Mouse (Mus musculus) kidney, embryonic 14.5 days (tissue): ENCODE results near the gene Ncam1. TPM values are rescaled to one million over a fixed set of nuclear protein-coding genes. Genes with fewer than 3 reads are reported as not detected.

ENCODE experiments used
- ATAC-seq: fragments of 200-750 bp; cut with Nextera tagmentation; 2 replicates; pipeline ENCODE4 v1.8.0; 2017; ENCODE audit warnings: moderate number of reproducible peaks, mild to moderate bottlenecking, moderate TSS enrichment, moderate library complexity; ENCODE audit not compliant: low FRiP score, low TSS enrichment
- H3K27ac ChIP-seq: fragments of 300-500 bp; sonication (generic); 2 replicates; pipeline ENCODE4 v1.5.1; 2014; ENCODE audit warnings: low read depth, mild to moderate bottlenecking, low read length, moderate library complexity, mixed read lengths
- H3K27me3 ChIP-seq: fragments of 300-500 bp; sonication (generic); 2 replicates; pipeline ENCODE4 v1.6.1; 2014; ENCODE audit warnings: mild to moderate bottlenecking, low read length; ENCODE audit not compliant: control insufficient read depth, insufficient read depth
- H3K36me3 ChIP-seq: fragments of 300-500 bp; sonication (generic); 2 replicates; pipeline ENCODE4 v1.6.1; 2014; ENCODE audit warnings: low read length, mixed read lengths; ENCODE audit not compliant: control insufficient read depth, insufficient read depth
- H3K4me1 ChIP-seq: fragments of 300-500 bp; sonication (generic); 2 replicates; pipeline ENCODE4 v1.6.1; 2014; ENCODE audit warnings: low read length, mixed read lengths; ENCODE audit not compliant: control insufficient read depth, insufficient read depth
- H3K4me2 ChIP-seq: fragments of 300-500 bp; sonication (generic); replicated peaks from 2 replicates; pipeline ENCODE4 v1.6.1; 2014; ENCODE audit warnings: low read depth, mild to moderate bottlenecking, low read length
- H3K4me3 ChIP-seq: fragments of 300-500 bp; sonication (generic); 2 replicates; pipeline ENCODE4 v1.5.1; 2014; ENCODE audit warnings: mild to moderate bottlenecking, low read length
- H3K9ac ChIP-seq: fragments of 300-500 bp; sonication (generic); 2 replicates; pipeline ENCODE4 v1.6.1; 2014; ENCODE audit warnings: low read depth, mild to moderate bottlenecking, low read length, moderate library complexity
- H3K9me3 ChIP-seq: fragments of 300-500 bp; sonication (generic); 2 replicates; pipeline ENCODE4 v1.6.1; 2016; ENCODE audit warnings: low read length; ENCODE audit not compliant: control insufficient read depth
- WGBS: fragments of 180-500 bp; shearing (Covaris S2); extraction: QIAGEN DNeasy Blood & Tissue Kit; methylation state at CpG from one replicate; pipeline ENCODE4 v1.1.7; 2014; 5-methylcytosine and 5-hydroxymethylcytosine counted together
- polyA plus RNA-seq: library from polyadenylated mRNA; unstranded; fragments of >200 nt; fragmentation: Nextera tagmentation; extraction: Ambion mirVana; gene quantifications from 2 replicates; pipeline ENCODE4 v1.2.1, GENCODE M21; 2014

Ncam1 gene
- polyA plus RNA-seq, 1 experiment from 2014 or later: 126 TPM

DNA sequence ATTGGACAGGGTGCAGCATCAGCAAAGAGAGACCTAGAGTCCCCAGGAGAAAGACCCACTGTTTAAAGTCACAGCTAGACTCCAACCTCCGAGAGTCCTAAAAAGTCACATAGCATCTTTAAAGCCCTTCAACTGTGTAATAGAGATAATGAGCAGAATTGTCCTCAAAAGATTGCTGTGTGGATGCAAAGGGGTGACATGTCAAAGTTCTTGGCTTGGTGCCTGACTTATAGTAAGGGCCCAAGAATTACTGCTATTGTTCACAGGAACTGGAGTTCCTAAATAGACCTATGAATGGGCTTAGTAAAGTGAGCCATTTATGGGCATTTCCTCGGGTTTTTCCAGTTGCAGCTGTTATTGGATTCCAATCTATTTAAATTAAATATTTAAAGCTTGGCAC is 54.4 kb downstream of the Ncam1 start:
- Histone ChIP-seq H3K36me3 (no peaks in the 10 kb centered on the region), H3K27me3 (no peaks in the 10 kb centered on the region), H3K4me1 (peaks cover 26% of the 10 kb centered on the region), H3K4me3 (no peak overlapping the region), H3K9ac (no peak overlapping the region), H3K9me3 (no peaks in the 10 kb centered on the region), H3K27ac (no peak overlapping the region), H3K4me2 (no peak overlapping the region)
- WGBS: 74% methylated on average over 2 of the region's 2 CpGs
- no peak for ATAC-seq

DNA sequence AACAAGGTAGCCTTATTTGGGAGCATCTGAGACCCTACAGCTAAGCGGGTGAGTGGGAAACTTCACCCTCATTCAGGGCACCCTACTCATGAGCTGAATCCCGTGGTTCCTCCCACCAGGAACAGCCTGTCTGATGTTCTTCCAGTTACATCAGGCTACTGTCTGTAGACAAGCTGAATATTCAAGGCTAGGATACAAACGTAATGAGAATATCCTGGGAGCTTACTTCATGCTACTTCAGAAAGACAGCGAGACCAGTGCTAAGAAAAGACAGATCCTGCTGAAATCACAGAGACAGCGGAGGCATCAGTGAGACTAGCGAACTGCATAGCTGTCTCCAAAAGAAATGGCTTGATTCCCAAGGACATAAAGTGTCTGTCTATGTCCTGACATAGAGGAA is 58.8 kb downstream of the Ncam1 start:
- WGBS: 82% methylated on average over 6 of the region's 6 CpGs
- Histone ChIP-seq H3K27me3 (no peaks in the 10 kb centered on the region), H3K4me1 (peaks cover 10% of the 10 kb centered on the region), H3K4me3 (no peak overlapping the region), H3K9ac (no peak overlapping the region), H3K36me3 (no peaks in the 10 kb centered on the region), H3K27ac (no peak overlapping the region), H3K9me3 (no peaks in the 10 kb centered on the region), H3K4me2 (no peak overlapping the region)
- no peak for ATAC-seq

DNA sequence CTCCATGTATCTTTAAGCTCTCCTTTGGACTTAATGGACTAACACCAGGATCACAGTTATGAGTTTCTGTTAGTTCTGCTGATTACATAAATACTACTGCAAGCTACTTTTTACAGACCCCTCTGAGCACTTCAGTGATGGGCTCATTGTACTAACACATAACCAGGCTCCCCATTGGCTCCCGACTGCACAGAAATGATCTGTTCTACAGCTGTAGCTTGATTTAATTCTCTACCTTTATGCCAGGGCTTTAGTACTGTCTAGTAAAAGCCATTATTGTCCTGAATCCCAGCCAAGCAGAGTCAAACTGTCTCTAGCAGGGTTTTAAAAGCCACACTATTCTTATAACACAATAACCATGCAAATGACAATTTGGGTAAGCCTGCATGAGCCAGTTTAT is 60.2 kb downstream of the Ncam1 start:
- no peak overlapping the region for H3K9ac ChIP-seq
- H3K36me3 ChIP-seq: no peaks in the 10 kb centered on the region
- no peak for ATAC-seq
- 82% methylated on average over 1 of the region's 1 CpGs for whole genome bisulfite sequencing
- H3K4me3 ChIP-seq: no peak overlapping the region
- no peaks in the 10 kb centered on the region for H3K27me3 ChIP-seq
- no peak overlapping the region for H3K4me2 ChIP-seq
- H3K9me3 ChIP-seq: no peaks in the 10 kb centered on the region
- H3K4me1 ChIP-seq: peaks cover 6% of the 10 kb centered on the region; the same call in 1 of the 2 replicates
- no peak overlapping the region for H3K27ac ChIP-seq

DNA sequence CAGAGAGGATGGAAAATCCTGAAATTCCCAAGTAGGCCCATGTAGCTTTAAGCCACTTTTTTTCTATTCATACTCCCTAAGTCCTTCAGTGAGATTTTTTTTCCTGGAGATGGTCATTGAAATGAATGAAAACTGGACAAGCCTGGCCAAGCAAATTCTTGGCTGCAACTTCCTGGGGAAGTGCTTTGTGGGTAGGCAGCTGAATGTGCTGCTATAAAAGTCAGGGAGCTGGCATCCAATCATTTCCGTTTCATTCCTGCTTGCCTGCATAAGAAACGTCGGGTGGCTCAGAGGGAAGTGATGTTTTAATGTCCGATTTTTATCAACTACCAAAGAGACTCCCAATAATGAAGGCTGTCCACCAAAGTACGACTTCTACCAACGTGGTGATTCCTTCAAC is 61.6 kb downstream of the Ncam1 start:
- Histone ChIP-seq H3K4me1 (peaks cover 4% of the 10 kb centered on the region; the same call in 1 of the 2 replicates), H3K4me2 (no peak overlapping the region), H3K27me3 (no peaks in the 10 kb centered on the region), H3K36me3 (no peaks in the 10 kb centered on the region), H3K9me3 (no peaks in the 10 kb centered on the region), H3K27ac (no peak overlapping the region), H3K9ac (no peak overlapping the region), H3K4me3 (no peak overlapping the region)
- no peak for ATAC-seq
- WGBS: 90% methylated on average over 6 of the region's 6 CpGs

DNA sequence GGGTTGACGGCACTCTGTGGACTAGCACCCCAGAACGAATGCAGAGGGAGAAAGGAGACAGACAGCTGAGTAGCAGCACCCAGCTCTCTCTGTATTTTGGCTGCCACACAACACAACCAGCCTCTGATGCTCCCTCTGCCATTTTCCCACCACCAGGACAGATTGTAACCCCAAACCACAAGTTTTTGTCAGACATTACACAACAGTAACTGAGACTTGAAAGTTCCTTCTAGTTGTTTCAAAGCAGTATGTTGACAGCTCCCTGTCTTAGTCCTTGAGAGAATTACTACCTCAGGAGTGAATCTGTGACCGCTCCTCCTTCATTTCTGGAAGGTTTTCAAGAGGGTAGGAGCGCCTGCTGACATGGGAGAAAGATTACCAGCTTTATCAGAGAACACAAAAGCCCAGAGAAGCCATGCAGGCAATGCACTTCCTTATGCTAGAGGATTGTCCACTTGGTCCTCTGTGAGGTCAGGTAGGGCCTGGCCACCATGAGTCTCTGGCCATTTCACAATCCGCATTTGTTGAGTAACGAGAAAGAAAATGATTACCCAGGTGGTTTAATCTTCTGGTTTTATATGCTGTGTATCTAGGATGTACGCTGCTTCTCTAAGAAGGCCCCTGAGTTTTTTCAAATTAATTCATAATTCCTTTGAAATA is 64.2 kb downstream of the Ncam1 start:
- Histone ChIP-seq H3K9me3 (no peaks in the 10 kb centered on the region), H3K4me3 (no peak overlapping the region), H3K36me3 (no peaks in the 10 kb centered on the region), H3K27me3 (no peaks in the 10 kb centered on the region), H3K4me1 (no peaks in the 10 kb centered on the region), H3K4me2 (no peak overlapping the region), H3K27ac (no peak overlapping the region), H3K9ac (no peak overlapping the region)
- 86% methylated on average over 7 of the region's 7 CpGs for WGBS
- ATAC-seq: no peak

DNA sequence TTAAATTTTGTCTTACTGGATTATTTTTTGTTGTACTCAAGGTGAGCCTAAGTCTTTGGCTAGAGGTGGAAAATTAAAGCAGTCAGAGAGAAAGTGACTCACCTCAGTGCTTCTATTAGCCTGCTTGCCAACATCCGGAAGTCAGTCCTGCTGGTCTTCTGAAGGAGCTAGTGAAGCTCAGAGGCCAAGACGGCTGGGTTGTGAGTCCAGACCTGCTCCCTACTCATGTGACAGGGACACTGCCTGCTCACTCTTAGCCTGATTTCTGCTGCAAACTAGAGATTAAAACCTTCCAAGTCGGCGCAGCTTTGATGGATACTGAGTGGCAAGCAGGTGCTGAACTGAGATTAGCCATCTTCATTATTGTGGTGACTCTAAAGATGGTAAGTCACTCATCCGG is 65.0 kb downstream of the Ncam1 start:
- no peak overlapping the region for H3K4me3 ChIP-seq
- no peaks in the 10 kb centered on the region for H3K4me1 ChIP-seq
- 70% methylated on average over 5 of the region's 5 CpGs for WGBS
- no peak for ATAC-seq
- H3K9me3 ChIP-seq: no peaks in the 10 kb centered on the region
- no peak overlapping the region for H3K27ac ChIP-seq
- H3K9ac ChIP-seq: no peak overlapping the region
- H3K36me3 ChIP-seq: no peaks in the 10 kb centered on the region
- H3K4me2 ChIP-seq: no peak overlapping the region
- H3K27me3 ChIP-seq: no peaks in the 10 kb centered on the region

DNA sequence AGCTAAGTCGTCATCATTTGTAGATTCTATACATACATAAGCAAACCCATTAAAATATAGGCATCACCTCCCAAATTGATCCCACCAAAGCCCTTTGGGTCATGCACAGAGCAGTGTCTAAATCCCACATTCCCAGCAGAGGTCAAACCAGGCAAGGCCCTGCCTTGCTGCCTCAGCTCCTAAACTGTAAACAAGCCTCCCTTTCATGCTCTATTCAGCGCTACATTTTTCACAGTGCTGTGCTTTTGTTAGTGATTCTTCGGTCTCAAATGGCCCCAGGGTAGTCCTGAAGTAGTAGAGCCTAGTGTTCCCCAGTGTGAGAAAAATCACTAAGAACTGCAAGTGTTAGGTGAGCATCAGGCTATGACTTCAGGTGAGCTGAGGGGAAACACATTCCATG is 69.2 kb downstream of the Ncam1 start:
- Histone ChIP-seq H3K4me3 (no peak overlapping the region), H3K4me1 (no peaks in the 10 kb centered on the region), H3K9ac (no peak overlapping the region), H3K4me2 (no peak overlapping the region), H3K36me3 (no peaks in the 10 kb centered on the region), H3K27me3 (no peaks in the 10 kb centered on the region), H3K9me3 (no peaks in the 10 kb centered on the region), H3K27ac (no peak overlapping the region)
- 59% methylated on average over 3 of the region's 3 CpGs for WGBS
- ATAC-seq: no peak

DNA sequence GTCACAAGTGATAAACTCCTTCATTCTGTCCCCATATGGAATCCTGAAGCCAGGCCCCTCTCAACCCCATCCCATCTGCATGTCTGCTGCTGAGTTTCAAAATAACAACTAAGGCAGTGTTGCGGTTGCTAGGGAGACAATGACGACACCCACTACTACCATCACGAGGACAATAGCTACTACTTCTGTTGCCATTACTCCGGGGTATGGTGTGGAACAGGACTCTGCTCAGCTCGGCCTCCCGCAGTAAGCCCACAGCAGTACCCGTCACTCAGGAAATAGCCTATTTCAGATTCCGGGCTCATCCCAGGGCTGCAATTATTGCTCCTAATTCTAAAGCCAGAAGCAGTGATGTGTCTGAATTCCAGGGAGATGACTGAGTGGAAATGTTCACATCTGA is 70.5 kb downstream of the Ncam1 start:
- Histone ChIP-seq H3K36me3 (no peaks in the 10 kb centered on the region), H3K4me2 (no peak overlapping the region), H3K27ac (no peak overlapping the region), H3K9ac (no peak overlapping the region), H3K27me3 (no peaks in the 10 kb centered on the region), H3K9me3 (no peaks in the 10 kb centered on the region), H3K4me1 (no peaks in the 10 kb centered on the region), H3K4me3 (no peak overlapping the region)
- 61% methylated on average over 8 of the region's 8 CpGs for WGBS
- no peak for ATAC-seq

DNA sequence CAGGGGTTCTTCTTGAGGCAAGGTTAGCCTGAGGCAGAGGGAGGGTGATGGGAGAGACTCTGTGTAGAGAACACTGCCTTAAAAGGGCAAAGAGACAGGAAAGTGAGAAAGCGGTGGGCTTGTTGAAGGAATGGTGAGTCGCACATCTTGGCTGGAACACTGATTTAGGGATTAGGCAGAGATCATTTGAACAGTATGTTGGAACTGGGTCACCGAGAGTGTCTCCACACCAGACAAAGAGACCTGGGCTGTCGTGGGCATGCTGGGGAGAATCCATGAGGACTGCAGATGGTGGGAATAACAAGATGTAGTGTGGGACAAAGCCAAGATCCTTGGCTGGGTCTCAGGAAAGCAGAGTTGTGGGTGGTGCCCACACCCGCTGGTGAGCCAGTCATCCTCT is 76.0 kb downstream of the Ncam1 start:
- Histone ChIP-seq H3K9me3 (no peaks in the 10 kb centered on the region), H3K27me3 (no peaks in the 10 kb centered on the region), H3K4me1 (no peaks in the 10 kb centered on the region), H3K4me2 (no peak overlapping the region), H3K9ac (no peak overlapping the region), H3K36me3 (no peaks in the 10 kb centered on the region), H3K27ac (no peak overlapping the region), H3K4me3 (no peak overlapping the region)
- 89% methylated on average over 5 of the region's 5 CpGs for WGBS
- ATAC-seq: no peak
